Mouse (Mus musculus) hindbrain, embryonic 14.5 days (tissue): Measurements from ENCODE around the gene Vmn1r18. TPM values are rescaled to one million over a fixed set of nuclear protein-coding genes. Genes with fewer than 3 reads are reported as not detected.
"Not testable (repeated sequence)": the region's sequence is repeated elsewhere in the genome, so short reads cannot be mapped to it uniquely, and the experiment has no call there.

Experiments used
- ATAC-seq: fragments of 200-750 bp; cut with Nextera tagmentation; 2 replicates; pipeline ENCODE4 v1.8.0; 2017; ENCODE audit warnings: moderate number of reproducible peaks, mild to moderate bottlenecking, moderate TSS enrichment, moderate library complexity; ENCODE audit not compliant: low FRiP score
- DNase-seq: peaks from one replicate; pipeline ENCODE4 v3.0.0-alpha.2; 2015; ENCODE audit warnings: low spot score
- H3K27ac ChIP-seq: fragments of 300-500 bp; sonication (generic); 2 replicates; pipeline ENCODE4 v1.5.1; 2014; ENCODE audit warnings: mild to moderate bottlenecking, moderate library complexity
- H3K27me3 ChIP-seq: fragments of 300-500 bp; sonication (generic); 2 replicates; pipeline ENCODE4 v1.6.1; 2014; ENCODE audit warnings: mild to moderate bottlenecking, low read length, mixed read lengths; ENCODE audit not compliant: control insufficient read depth, insufficient read depth
- H3K36me3 ChIP-seq: fragments of 300-500 bp; sonication (generic); replicated peaks from 2 replicates; pipeline ENCODE4 v1.6.1; 2014; ENCODE audit not compliant: control insufficient read depth, insufficient read depth
- H3K4me1 ChIP-seq: fragments of 300-500 bp; sonication (generic); replicated peaks from 2 replicates; pipeline ENCODE4 v1.6.1; 2014; ENCODE audit warnings: antibody characterized with exemption, low read length, mixed read lengths; ENCODE audit not compliant: control insufficient read depth, insufficient read depth
- H3K4me2 ChIP-seq: fragments of 300-500 bp; sonication (generic); replicated peaks from 2 replicates; pipeline ENCODE4 v1.6.1; 2014; ENCODE audit warnings: mild to moderate bottlenecking, moderate library complexity
- H3K4me3 ChIP-seq: fragments of 300-500 bp; sonication (generic); replicated peaks from 2 replicates; pipeline ENCODE4 v1.5.1; 2014; ENCODE audit warnings: mild to moderate bottlenecking, low read length
- H3K9ac ChIP-seq: fragments of 300-500 bp; sonication (generic); 2 replicates; pipeline ENCODE4 v1.6.1; 2014
- H3K9me3 ChIP-seq: fragments of 300-500 bp; sonication (generic); 2 replicates; pipeline ENCODE4 v1.6.1; 2016; ENCODE audit warnings: low read length; ENCODE audit not compliant: control insufficient read depth
- WGBS: fragments of 180-500 bp; shearing (Covaris S2); extraction: QIAGEN DNeasy Blood & Tissue Kit; methylation state at CpG from one replicate; pipeline ENCODE4 v1.1.7; 2014; 5-methylcytosine and 5-hydroxymethylcytosine counted together
- polyA plus RNA-seq: library from polyadenylated mRNA; unstranded; fragments of >200 nt; fragmentation: Nextera tagmentation; extraction: Ambion mirVana; gene quantifications from 2 replicates; pipeline ENCODE4 v1.2.1, GENCODE M21; 2014

Vmn1r18 gene
- not detected in 2 replicates for polyA plus RNA-seq

- DNase-seq, result no peak
- no peak for ATAC-seq
- Histone ChIP-seq H3K4me3 (no peak within 1 kb of the TSS), H3K4me2 (no peak within 1 kb of the TSS), H3K27ac (no peak within 1 kb of the TSS), H3K9ac (no peak within 1 kb of the TSS), H3K4me1 (no peaks in the 10 kb centered on the region), H3K27me3 (no peaks in the 10 kb centered on the region), H3K9me3 (no peaks in the 10 kb centered on the region), H3K36me3 (no peaks in the 10 kb centered on the region)
These were observed at the start of gene Vmn1r18 for GRCm38 (mm10) chr6:57395683-57396082. Gene Vmn1r18, minus strand, starts transcription at chr6:57395783.

- no peaks in the 10 kb centered on the region for H3K4me1 ChIP-seq
- H3K36me3 ChIP-seq, result no peaks in the 10 kb centered on the region
- ATAC-seq, result no peak
- no peak overlapping the region for H3K4me3 ChIP-seq
- peak; percentile 35 for DNase-seq
- no peaks in the 10 kb centered on the region for H3K27me3 ChIP-seq
- no peak overlapping the region for H3K27ac ChIP-seq
- 84% methylated on average over 1 of the region's 1 CpGs for WGBS
- H3K9ac ChIP-seq, result no peak overlapping the region
- H3K4me2 ChIP-seq, result no peak overlapping the region
- H3K9me3 ChIP-seq, result no peaks in the 10 kb centered on the region
These were observed 35.6 kb upstream of the Vmn1r18 start for GRCm38 (mm10) chr6:57431196-57431595.

GRCm38 (mm10) chr6:57428630-57429029 lies 33.0 kb upstream of the Vmn1r18 start, which contains the start of gene Vmn1r20:
Gene Vmn1r20, plus strand, starts transcription at chr6:57428930.
- DNase-seq (no peak), ATAC-seq (no peak)
- no peaks in the 10 kb centered on the region for H3K4me1 ChIP-seq
- 76% methylated on average over 1 of the region's 1 CpGs for WGBS
- H3K9me3 ChIP-seq, result no peaks in the 10 kb centered on the region
- H3K9ac ChIP-seq, result no peak within 1 kb of the TSS
- H3K4me2 ChIP-seq, result no peak within 1 kb of the TSS
- no peaks in the 10 kb centered on the region for H3K27me3 ChIP-seq
- H3K27ac ChIP-seq, result no peak within 1 kb of the TSS
- H3K36me3 ChIP-seq, result no peaks in the 10 kb centered on the region
- no peak within 1 kb of the TSS for H3K4me3 ChIP-seq

GRCm38 (mm10) chr6:57403480-57403879 lies 7.9 kb upstream of the Vmn1r18 start, which contains the start of gene Vmn1r19:
Gene Vmn1r19, plus strand, starts transcription at chr6:57403780.
- ATAC-seq, H3K4me2 ChIP-seq, H3K27ac ChIP-seq, H3K4me3 ChIP-seq, H3K27me3 ChIP-seq, H3K4me1 ChIP-seq, H3K9ac ChIP-seq, DNase-seq, H3K9me3 ChIP-seq, H3K36me3 ChIP-seq: not testable (repeated sequence)
- 75% methylated on average over 3 of the region's 3 CpGs for WGBS

- no peaks in the 10 kb centered on the region for H3K4me1 ChIP-seq
- no peak for DNase-seq
- no peaks in the 10 kb centered on the region for H3K9me3 ChIP-seq
- WGBS, result 88% methylated on average over 1 of the region's 1 CpGs
- no peaks in the 10 kb centered on the region for H3K27me3 ChIP-seq
- H3K4me3 ChIP-seq, result no peak overlapping the region
- ATAC-seq, result no peak
- H3K27ac ChIP-seq, result no peak overlapping the region
- H3K4me2 ChIP-seq, result no peak overlapping the region
- no peaks in the 10 kb centered on the region for H3K36me3 ChIP-seq
- no peak overlapping the region for H3K9ac ChIP-seq
These were observed 28.1 kb downstream of the Vmn1r18 start for GRCm38 (mm10) chr6:57367496-57367895.

GRCm38 (mm10) chr6:57365866-57366265 lies 29.7 kb downstream of the Vmn1r18 start:
- H3K9me3 ChIP-seq, H3K27ac ChIP-seq, H3K27me3 ChIP-seq, DNase-seq, H3K36me3 ChIP-seq, H3K4me1 ChIP-seq, H3K4me2 ChIP-seq, ATAC-seq, H3K4me3 ChIP-seq, H3K9ac ChIP-seq: not testable (repeated sequence)
- 86% methylated on average over 1 of the region's 1 CpGs for WGBS

GRCm38 (mm10) chr6:57363627-57364026 lies 32.0 kb downstream of the Vmn1r18 start, which contains the start of gene Vmn1r17:
Gene Vmn1r17, minus strand, starts transcription at chr6:57363727.
- Histone ChIP-seq H3K9me3 (no peaks in the 10 kb centered on the region), H3K36me3 (no peaks in the 10 kb centered on the region), H3K4me2 (no peak within 1 kb of the TSS), H3K4me3 (no peak within 1 kb of the TSS), H3K27ac (no peak within 1 kb of the TSS), H3K9ac (no peak within 1 kb of the TSS), H3K27me3 (no peaks in the 10 kb centered on the region), H3K4me1 (no peaks in the 10 kb centered on the region)
- DNase-seq (no peak), ATAC-seq (no peak)
- WGBS, result 81% methylated on average over 1 of the region's 1 CpGs

GRCm38 (mm10) chr6:57356864-57357263 lies 38.7 kb downstream of the Vmn1r18 start:
- H3K36me3 ChIP-seq, result no peaks in the 10 kb centered on the region
- no peak overlapping the region for H3K4me2 ChIP-seq
- no peak overlapping the region for H3K4me3 ChIP-seq
- no peak overlapping the region for H3K27ac ChIP-seq
- DNase-seq, result no peak
- no peak for ATAC-seq
- H3K9ac ChIP-seq, result no peak overlapping the region
- H3K4me1 ChIP-seq, result no peaks in the 10 kb centered on the region
- 84% methylated on average over 2 of the region's 2 CpGs for WGBS
- H3K9me3 ChIP-seq, result no peaks in the 10 kb centered on the region
- no peaks in the 10 kb centered on the region for H3K27me3 ChIP-seq

- Histone ChIP-seq H3K27ac (no peak within 1 kb of the TSS), H3K4me1 (no peaks in the 10 kb centered on the region), H3K4me2 (no peak within 1 kb of the TSS), H3K9ac (no peak within 1 kb of the TSS), H3K9me3 (no peaks in the 10 kb centered on the region), H3K4me3 (no peak within 1 kb of the TSS), H3K36me3 (no peaks in the 10 kb centered on the region), H3K27me3 (no peaks in the 10 kb centered on the region)
- 80% methylated on average over 3 of the region's 3 CpGs for WGBS
- DNase-seq (no peak), ATAC-seq (no peak)
These were observed 66.2 kb downstream of the Vmn1r18 start, which contains the start of gene Vmn1r16 for GRCm38 (mm10) chr6:57329394-57329793. Gene Vmn1r16, minus strand, starts transcription at chr6:57329494.
